Mouse (Mus musculus) brain, embryonic 14.5 days (tissue): ENCODE results near the gene 4921524J17Rik. TPM values are rescaled to one million over a fixed set of nuclear protein-coding genes. Genes with fewer than 3 reads are reported as not detected.

Experiments used
- DNase-seq: peaks from one replicate; pipeline ENCODE4 v3.0.0-alpha.2; 2011; ENCODE audit warnings: low read depth
- CTCF ChIP-seq: fragments of 200-500 bp; IDR thresholded peaks from 2 replicates; pipeline ENCODE4 v1.5.1; 2012; ENCODE audit warnings: inconsistent platforms, mild to moderate bottlenecking, moderate library complexity, borderline replicate concordance; ENCODE audit not compliant: insufficient read depth, insufficient read length; ENCODE audit errors: extremely low read depth
- POLR2A ChIP-seq: fragments of 200-500 bp; IDR thresholded peaks from 2 replicates; pipeline ENCODE4 v1.6.1; 2012; ENCODE audit warnings: mild to moderate bottlenecking, inconsistent platforms, borderline replicate concordance; ENCODE audit not compliant: poor library complexity, insufficient read depth, insufficient read length, severe bottlenecking; ENCODE audit errors: extremely low read depth
- polyA plus RNA-seq: library from polyadenylated mRNA; depleted of rRNA; stranded (reverse); fragments of >200 nt; gene quantifications from 2 replicates; pipeline ENCODE4 v1.2.3, GENCODE M21; 2012

The 4921524J17Rik gene
- polyA plus RNA-seq, 1 experiment = 18.5 TPM

DNA sequence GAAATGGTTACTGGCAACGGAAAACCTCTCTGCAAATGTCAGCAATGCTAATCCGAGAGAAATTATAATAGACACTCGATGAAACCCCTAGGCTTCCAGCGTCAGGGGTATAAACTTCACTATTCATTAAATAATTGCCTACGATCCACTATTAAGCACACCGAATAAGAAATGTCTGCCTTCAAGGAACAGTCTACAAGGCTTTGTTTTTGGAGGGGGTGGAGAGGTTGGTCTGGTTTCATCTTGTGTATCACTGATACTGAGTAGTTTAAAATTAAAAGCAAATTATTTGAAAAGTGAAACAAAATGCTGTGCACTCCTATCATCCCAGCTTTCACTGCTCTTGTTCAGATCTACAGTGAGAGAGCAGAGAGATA is 372 bp upstream of the 4921524J17Rik start:
- no peak for DNase-seq
- TF ChIP-seq POLR2A = no peak
- no peak for TF ChIP-seq CTCF

DNA sequence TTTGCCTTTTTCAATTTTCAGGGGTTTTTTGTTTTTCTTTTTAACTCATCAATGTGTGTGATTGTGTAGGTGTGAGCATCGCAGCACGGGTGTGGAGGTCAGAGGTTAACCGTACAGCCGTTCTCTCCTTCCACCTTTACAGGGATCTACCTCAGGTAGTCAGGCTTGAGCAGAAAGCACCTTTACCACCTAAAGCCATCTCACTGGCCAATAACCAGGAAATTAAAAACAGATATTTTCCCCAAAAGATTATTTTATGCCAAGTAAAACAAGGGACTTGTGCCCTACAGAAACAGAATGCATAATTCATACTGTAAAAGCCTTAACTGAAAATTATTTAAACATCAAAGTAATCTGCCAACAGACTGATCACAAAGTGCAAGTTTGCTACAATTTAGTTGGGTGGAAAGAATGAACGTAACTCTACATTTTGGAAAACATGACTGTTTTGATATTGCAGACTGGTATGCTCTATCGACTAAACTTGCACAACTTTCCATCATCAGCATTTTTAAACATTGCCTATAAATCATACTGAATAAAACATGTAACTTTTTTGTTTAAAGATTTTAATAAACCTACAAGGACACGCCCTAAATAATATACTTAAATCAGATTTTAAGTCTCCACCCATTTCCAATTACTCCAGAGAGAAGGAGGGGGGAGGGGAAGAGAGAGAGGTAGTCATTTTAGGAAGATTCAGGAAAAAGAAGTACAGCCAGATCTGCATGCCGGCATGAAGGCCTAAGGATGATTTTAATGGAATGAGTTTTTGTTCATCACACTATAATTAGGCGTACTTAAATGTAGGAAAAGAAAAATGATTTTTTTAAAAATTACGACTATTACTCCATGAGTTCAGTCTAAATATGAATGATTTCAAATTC is 1.1 kb downstream of the 4921524J17Rik start:
- TF ChIP-seq CTCF = no peak
- TF ChIP-seq POLR2A = no peak
- peak; percentile 59 for DNase-seq

DNA sequence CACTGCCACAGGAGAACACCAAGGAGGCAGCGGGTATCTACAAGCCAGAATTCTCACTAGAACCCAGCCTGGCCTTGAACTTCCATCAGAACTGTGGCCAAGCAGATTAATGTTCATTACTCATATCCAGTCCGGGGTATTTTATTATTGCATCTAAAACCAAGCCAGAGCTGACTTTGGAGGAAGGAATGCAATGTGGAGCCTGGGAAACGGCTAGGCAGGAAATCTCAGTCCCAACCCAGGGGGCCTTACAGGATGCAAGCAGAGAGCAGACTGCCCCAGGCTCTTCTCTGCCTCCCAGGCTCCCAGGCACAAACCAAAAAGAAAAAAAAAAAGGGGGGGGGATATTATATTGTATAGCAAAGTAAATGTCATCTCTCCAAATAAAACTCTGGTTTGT is 1.8 kb downstream of the 4921524J17Rik start:
- DNase-seq = peak; percentile 23
- TF ChIP-seq CTCF (no peak), POLR2A (no peak)

DNA sequence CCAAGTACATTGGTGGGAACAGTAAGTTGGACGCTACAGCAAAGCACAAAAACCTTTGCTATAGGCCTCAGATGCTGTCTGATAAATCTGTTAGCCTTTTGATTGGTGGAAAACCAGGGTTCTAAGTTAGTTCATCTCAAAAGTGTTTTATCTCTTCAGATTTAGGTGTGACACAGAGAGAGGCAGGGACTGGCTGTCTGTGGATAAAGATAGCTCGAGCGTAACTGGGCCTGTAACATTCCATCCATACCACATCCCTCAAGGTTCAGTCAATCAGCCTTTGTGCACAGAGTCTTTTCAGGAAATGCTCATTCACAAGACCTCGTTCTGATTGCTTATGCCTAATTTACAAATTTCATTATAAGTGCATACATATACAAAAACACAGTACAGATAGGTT is 3.4 kb downstream of the 4921524J17Rik start:
- peak; percentile 42 for DNase-seq
- TF ChIP-seq CTCF (no peak), POLR2A (no peak)

DNA sequence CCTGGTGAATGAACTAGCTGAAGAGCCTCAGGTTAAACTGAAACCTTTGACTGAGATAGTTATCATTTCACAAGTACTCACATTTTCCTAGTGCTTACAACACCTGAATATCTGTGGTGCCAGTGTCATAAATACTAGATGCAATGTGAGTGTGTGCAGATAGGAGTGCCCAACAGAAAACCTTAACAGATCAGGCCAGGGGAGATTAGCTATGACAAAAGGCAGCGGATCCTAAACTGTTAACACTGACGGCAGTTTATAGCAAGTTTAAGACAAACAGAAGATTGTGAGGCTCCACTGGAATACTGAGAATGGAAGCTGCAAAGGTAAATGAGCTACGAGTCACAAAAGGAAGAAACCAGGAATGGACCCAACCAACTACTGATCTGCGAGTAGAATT is 5.6 kb downstream of the 4921524J17Rik start:
- no peak for DNase-seq
- TF ChIP-seq POLR2A = no peak
- no peak for TF ChIP-seq CTCF

DNA sequence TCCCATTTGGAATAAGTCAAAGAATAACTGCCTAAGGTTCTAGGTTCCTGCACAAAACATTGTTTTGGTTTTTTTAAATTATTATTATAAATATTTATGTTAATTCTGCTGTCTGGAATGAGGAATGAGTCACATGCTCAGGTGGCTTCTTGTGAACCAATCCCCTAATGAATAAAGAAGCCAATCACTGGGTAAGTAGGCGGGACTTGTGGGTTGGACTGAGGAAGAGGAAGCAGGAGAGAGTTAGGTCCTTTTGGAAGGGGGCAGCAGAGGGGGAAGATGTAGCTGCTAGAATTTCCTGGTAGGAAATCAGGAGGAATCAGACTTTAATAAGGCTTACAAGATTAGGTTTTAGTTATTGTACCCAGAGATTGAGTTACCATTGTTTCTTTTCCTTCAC is 11.3 kb downstream of the 4921524J17Rik start:
- DNase-seq = no peak
- TF ChIP-seq POLR2A (no peak), CTCF (no peak)

DNA sequence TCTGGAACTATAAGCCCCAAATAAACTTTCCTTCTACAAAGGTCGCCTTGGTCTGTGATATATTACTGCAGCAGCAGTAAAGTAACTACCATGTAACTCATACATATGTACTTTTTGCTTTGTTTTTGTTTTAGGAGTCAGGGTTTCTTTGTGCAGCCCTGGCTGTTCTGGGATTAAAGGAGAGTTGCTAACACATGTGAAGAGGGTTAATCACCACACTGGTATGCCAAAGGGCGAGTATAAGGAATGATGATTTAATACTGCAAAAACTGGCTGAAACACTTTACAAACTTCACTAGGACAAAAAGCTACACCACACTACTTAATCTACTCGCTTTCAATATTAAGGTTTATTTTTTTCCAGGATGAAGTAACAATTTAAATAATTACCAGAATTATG is 24.1 kb downstream of the 4921524J17Rik start:
- TF ChIP-seq CTCF (no peak), POLR2A (no peak)
- no peak for DNase-seq

DNA sequence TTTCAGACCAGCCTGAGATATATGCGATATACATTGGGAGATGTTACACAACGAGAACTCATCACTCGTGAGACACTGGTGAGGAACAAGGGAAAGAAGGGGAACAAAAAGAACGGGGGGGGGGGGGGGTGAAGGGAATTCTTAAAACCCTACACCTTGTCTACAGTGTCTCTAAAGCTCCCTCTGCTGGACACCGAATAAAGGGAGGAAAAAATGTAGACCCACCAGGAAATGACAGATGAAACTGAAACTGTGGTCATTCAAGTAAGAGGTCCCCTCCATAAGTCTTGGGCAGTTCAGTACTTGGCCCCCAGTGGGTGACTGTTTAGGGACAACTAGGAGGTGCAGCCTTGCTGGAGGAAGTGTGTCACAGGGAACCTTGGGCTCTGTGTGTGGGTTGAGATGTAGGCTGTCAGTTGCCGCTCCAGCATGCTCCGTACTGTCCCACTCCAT is 24.6 kb downstream of the 4921524J17Rik start:
- peak; percentile 29 for DNase-seq

DNA sequence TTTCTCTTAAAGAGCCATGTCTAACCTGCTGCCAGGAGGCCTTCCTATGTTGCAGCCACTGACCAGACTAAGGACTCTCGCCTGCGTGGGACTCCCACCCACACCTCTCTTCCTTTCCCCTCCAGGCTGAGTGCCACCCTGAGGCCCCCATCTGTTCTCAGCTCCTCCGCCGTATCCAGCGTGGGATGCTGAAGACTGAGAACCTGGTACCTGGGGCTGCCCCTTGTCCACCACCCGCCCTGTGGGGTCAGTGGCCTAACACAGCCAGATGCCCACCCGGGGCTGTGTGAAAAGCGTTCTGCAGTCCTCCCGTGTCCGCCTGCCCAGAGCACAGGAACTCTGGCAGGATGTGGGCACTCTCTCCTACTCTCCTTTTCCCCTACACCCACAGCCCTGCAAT is 26.7 kb downstream of the 4921524J17Rik start:
- no peak for DNase-seq
- TF ChIP-seq POLR2A = no peak
- TF ChIP-seq CTCF = no peak

More for the DNA sequence above, 24.6 kb downstream of the 4921524J17Rik start:
- TF ChIP-seq POLR2A = no peak
- TF ChIP-seq CTCF = peak; percentile 28; the same call in 1 of the 2 replicates

DNA sequence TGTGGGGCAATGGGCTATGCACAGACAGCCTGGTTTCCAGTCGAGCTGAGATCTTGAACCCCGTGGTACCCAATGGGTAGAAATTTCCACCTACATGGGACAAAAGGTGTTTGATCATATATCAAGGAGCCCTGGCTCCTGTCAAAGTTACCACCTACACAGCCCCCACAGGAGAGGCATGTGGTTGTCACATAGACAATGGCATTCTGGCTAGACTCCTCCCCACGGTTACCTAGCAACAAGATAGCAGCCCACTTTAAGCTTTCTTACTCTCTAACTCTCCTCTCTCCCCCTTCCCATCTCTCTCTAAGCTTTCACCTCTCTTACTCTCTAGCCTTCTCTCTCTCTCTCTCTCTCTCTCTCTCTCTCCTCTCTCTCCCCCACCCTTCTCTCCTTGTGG is 27.2 kb downstream of the 4921524J17Rik start:
- TF ChIP-seq POLR2A (no peak), CTCF (no peak)
- DNase-seq = peak; percentile 17

DNA sequence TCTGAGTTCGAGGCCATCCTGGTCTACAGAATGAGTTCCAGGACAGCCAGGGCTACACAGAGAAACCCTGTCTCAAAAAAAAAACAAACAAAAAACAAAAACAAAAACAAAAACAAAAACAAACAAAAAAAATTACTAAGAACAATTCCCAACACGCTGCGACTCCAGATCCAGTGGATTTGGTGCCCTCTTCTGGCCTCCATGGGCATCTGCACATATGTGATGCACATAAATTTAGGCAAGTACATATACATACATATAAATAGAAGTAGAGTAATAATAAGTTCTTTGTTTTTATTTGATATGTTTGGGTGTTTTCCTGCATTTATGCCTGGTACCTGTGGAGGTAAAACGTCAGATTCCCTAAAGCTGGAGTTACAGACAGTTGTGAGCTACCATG is 34.1 kb downstream of the 4921524J17Rik start:
- DNase-seq = no peak
- no peak for TF ChIP-seq POLR2A
- peak; percentile 19; the same call in 1 of the 2 replicates for TF ChIP-seq CTCF

DNA sequence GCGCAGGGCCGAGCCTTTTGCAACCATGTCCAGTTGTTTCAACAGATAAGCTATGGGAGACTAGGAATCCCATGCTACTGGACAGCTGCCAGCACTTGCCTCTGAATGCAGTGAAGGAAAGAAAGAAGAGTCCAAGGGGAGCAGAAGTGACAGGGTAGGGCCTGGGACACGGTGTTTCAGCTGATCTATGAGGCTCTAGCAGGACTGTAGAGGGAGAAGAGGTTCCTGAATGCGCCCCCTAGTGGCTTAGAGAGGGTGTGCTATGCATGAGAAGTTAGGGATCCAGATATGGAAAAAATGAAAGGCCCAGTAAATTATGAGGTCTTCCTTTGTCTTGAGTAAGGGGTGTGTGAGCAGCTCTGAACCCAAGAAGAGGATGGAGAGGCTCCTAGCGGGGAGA is 35.1 kb downstream of the 4921524J17Rik start:
- no peak for TF ChIP-seq POLR2A
- peak; percentile 49; the same call in 1 of the 2 replicates for TF ChIP-seq CTCF
- DNase-seq = peak; percentile 25
